Mouse (Mus musculus) c-Kit-positive CD71-positive TER-119-positive erythroid progenitor cells, embryonic 14.5 days (primary cell): ENCODE data around the gene Hyal5.

Experiments used
- DNase-seq: peaks from one replicate; pipeline ENCODE4 v3.0.0-alpha.2; 2013; ENCODE audit warnings: low spot score

Gene Hyal5

DNA sequence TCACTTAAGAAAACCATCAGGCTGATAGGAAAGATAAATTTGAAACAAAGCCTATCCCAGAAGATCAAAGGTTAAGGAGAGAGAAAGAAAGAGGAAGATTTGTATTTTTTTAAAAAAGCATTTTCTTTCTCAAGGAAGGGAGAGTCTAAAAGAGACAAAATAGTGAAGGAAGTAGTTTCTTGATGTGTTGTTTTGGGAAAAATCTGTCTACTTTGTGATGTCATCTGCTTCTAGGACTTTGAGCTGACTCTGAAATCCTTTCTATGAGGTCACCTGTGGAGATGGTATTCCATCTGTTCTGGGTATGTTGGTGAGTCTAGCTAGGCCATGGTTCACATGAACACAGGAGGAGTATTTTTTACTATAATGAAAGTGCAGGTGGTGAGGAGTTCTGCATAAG is at the start of gene Hyal5:
Gene Hyal5 (plus strand): TSS at position 301 of the 400 bp plus-strand sequence.
- DNase-seq = no peak

DNA sequence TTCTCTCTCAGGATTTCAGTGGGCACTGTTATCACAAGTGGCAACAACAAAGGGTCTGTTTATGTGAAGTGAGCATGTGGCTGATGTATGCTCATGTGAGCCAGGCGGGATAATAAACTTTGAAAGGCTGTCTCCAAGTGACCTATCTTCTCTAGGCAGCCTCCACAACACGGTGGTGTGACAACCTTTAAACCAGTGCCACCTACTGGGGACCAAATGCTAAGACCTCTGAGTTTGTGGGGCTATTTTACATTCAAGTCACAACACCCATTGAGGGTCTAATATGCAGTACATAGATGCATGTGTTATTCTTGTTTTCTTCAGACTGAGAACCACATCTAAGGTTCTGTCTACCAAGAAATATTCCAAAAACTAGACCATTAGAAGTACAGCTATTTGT is 35.7 kb upstream of the Hyal5 start:
- no peak for DNase-seq

DNA sequence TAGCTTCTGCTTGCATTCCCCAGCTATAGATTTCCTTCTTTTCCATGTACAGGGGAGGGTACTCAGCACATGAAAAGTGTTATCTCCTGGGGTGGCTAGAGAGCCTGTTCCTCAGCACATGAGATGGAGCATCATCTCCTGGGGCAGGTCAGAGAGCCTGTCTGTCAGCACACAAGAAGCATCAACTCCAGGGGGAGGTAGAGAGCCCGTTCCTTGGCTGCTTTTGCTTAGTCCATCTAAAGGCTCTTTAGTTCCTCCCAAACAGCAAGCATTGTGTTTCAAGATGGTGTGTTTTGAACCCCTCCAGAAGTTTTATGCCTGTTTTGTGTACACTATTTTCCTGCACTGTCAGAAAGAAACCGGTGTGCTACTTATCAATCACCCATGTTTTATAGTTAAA is 2.5 kb downstream of the Hyal5 start:
- DNase-seq = no peak

DNA sequence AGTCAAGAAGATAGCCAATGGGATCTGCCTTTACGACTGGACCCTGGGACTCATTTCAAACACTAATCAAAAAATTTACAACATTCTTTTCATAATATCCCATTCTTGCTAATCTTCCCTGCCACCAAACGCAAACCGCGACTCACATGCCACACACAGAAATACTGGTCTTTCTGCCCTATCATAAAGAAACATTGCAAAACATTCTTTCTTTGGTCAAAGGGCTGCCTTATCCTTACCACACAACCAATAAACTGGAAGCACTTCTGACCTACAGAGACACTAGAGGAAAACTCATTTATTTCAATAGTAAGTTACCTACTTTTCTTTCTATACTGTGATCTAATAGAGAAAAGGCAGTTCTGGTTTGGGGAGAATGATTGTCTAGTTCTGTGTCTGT is 5.9 kb downstream of the Hyal5 start:
- no peak for DNase-seq

DNA sequence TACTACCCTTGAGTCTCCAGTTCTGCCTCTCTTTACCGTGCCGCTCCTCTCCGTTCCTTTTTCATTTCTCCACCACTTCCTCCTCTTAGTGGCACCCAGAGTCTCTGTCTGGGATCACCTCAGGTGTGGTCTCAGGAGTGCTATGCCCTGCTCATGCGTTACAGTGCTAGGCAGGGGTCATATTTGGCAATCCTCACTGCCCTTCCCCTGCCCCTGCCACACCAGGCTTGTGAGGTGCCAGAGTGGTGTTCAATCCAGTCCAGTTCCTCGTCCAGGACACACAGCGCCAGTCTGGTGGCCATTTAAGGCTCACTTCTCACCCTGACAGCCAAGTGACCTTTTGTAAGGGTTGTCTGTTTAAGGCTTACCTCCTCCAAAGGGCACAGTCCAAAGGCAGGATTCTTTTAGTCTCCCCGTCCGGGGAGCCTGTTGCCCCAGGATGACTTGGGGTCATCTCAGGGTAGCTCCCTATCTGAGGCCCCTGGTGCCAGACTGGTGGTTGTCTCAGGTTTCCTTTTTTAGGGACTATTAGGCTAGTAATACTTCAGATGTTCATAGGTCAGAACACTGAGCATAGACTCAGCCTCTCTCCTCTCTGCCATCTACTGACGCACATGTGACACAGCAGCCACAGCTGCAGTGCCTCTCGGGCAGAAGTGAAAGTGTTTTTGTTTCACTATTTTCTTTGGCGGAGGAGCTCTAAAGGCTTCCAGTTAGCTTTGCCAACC is 36.5 kb downstream of the Hyal5 start:
- DNase-seq = no peak

DNA sequence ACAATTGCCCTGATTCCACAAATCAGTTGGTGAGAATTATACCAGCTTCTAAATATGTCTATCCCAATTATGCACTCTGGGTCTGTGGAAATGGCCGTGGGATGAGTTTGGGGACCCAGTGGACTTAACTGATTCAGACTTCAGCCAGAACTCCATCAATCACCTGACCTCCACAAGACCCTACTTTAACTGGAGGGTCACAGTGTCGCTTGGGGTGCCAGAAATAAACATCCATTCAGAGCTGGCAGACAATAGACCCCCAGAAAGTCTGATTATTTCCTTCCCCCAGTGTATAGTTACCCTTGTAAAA is 37.0 kb downstream of the Hyal5 start:
- DNase-seq = no peak

DNA sequence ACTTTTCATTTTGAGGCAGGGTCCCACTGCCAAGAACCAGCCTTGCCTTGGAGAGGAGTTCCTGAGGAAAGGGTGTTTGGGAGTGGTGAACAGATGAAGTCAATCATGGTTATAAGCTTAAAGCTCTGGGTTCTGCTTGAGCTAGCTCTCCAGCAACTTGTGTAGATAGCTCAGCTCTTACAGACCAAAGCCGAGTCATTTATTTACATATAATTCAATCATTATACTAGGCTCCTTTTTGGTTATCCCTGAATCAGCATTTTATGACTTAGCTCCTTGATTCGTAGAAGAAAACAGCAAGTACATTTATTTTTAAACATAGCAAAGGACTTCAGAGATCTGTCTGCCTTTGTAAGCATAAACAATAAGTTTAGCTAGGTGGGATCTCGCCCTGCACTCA is 47.3 kb downstream of the Hyal5 start:
- no peak for DNase-seq

DNA sequence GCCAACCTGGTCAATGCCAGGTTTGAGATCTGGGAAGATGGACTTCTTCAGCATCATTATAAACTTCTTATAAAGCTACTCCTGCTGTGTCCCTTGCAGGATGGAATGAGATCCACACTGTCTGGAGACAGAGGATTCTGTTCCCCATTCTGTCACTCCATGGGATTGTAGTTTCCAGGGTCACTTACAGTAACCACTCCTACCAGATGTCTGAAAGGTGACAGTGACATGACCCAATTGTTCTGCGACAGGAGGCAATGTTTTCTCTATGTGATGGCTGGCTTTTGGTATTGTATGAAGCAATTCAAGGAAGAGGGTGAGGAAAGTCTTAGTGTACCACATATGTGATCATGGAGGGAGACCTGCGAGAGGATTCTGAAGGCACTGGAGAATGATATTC is 50.0 kb downstream of the Hyal5 start:
- DNase-seq = no peak

DNA sequence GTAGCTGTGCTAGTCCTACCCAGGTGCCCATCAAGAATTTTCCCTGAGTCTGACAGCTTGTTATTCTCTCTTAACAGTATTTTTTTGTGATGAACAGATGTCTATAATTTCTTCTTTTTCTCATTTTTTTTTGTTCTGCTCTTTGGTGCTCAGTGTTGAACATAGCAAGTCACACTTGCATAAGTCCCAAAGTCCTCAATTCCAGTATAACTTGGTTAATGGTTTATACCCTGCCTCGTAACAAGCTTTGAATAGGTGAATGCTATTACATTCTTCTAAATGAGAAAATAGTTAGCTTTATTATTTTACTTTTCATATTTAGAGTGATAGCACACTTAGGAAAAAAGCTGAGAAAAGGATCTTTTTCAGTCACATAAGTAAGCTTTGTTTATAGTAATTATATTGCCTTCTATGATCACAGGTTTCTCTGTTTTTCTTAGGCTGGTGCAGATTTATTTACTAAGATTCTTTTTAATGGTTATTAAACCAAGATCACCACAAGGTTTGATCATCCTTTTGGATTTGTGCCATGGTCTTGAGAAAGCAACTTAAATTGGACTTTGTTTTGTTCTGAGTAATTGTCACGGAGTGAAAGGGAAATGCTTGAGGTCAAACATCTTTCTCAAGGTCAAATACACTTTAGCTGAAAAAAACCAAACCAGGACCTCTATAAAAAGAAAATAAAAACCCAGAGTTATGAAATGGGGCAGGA is 52.4 kb downstream of the Hyal5 start:
- no peak for DNase-seq

DNA sequence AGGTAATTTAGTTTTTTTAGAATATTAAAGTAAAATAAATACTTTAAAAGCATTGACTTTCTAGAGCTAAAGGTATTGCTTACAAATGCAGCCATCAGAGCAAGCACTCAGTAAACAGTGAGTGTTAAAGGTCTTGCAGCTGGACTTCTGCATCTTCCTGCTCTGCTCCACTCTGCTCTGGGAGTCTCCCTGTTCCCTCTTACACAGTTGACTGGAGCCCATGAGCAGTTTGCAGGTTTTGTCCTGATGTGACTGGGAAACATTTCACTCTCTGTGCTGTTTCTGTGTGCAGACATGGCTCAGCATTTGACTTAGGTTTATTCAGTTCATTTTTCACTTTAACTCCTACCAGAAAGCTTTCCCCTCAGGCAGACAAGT is 52.9 kb downstream of the Hyal5 start:
- no peak for DNase-seq

DNA sequence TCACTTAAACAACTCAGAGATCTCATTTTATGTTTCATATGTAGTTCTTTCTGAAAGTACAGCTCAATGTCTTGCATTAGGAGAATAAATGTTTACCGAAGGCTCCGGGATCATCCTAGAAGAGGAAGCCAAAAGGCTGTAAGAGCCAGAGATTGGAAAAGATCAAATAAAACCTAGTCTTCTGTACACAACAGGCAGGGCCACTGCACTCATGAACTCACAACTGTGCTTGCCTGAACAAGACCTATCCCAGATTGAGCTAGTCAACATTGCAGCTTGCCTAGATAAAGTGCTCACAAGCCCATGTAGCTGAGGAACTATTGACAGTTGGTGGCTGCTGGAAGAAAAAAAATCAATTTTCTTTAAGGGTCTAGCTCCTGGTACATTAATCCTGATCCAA is 55.8 kb downstream of the Hyal5 start:
- no peak for DNase-seq

DNA sequence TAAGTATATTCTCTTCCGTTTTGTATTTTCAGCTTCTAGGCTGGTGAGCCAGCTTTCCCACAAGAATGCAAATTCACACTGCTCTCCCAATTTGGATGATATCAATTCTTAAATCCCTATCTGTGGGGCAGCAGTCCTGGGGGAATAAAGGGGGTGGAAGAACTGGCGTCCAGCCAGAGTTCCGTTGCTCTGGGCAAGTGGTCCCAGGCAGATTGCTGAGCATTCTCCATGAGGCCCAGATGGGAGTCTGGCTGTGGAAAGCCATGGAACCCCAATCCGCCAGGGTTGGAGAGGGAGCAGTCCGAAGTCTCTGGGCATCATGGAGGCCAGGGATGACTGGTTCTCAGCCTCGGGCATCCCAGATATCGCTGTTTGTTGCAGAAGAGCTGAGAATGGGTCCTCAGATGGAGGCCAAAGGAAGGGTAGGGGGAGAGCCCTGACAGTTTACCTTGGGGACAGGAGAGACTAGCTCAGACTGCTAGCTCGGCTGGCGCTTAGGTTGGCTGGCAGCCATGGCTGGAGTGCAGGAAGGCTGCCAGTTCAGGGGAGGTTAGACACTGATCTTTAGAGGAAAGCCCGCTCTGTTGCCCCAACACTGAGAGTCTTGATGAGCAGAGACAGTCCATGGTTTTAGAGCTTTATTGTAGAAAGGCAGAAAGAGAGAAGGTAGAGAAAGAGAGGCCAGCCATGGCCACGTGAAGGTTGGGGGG is 67.4 kb downstream of the Hyal5 start:
- DNase-seq = no peak
